Mouse (Mus musculus): ENCODE results near the gene Amt.
A peak's percentile ranks its signal among the peaks of the same experiment; 100 is the strongest.

Gene Amt

GRCm38 (mm10) chr9:108338886-108339781 is 42.5 kb downstream of the Amt start, which contains the start of gene Gpx1:
Gpx1 (plus strand) TSS chr9:108338903.
- peak; percentile 87 to 89 for DNase-seq (ENCODE audit: low spot score in 2 of 2)

- DNase-seq (ENCODE audit: low spot score in 2 of 2), result peak; percentile 18 to 44
These were observed 43.2 kb downstream of the Amt start for GRCm38 (mm10) chr9:108339886-108340257.

GRCm38 (mm10) chr9:108340258-108341138 is 43.8 kb downstream of the Amt start:
- DNase-seq (ENCODE audit: low spot score in 2 of 2), result peak; percentile 15 to 40

- DNase-seq (ENCODE audit: low spot score in 2 of 2), result no peak
These were observed 44.5 kb downstream of the Amt start for GRCm38 (mm10) chr9:108341139-108341475.

GRCm38 (mm10) chr9:108341801-108342200 is 45.1 kb downstream of the Amt start:
- DNase-seq (ENCODE audit: low spot score in 2 of 2), result no peak

- DNase-seq (ENCODE audit: low spot score in 2 of 2), result no peak
These were observed 45.7 kb downstream of the Amt start for GRCm38 (mm10) chr9:108342301-108342831.

GRCm38 (mm10) chr9:108343331-108343730 is 46.7 kb downstream of the Amt start:
- DNase-seq (ENCODE audit: low spot score in 2 of 2), result no peak

GRCm38 (mm10) chr9:108343835-108344234 is 47.2 kb downstream of the Amt start:
- no peak for DNase-seq (ENCODE audit: low spot score in 2 of 2)

- DNase-seq (ENCODE audit: low spot score in 2 of 2), result no peak
These were observed 47.8 kb downstream of the Amt start for GRCm38 (mm10) chr9:108344471-108344870.

GRCm38 (mm10) chr9:108347024-108347423 is 50.4 kb downstream of the Amt start:
- DNase-seq (ENCODE audit: low spot score in 2 of 2), result no peak

- peak; percentile 77 to 86 for DNase-seq (ENCODE audit: low spot score in 2 of 2)
These were observed 51.1 kb downstream of the Amt start, which contains the start of gene Usp4 for GRCm38 (mm10) chr9:108347540-108348289. Usp4 (plus strand) TSS chr9:108347853.

- DNase-seq (ENCODE audit: low spot score in 2 of 2), result no peak
These were observed 51.6 kb downstream of the Amt start for GRCm38 (mm10) chr9:108348290-108348680.

GRCm38 (mm10) chr9:108349727-108350126 is 53.1 kb downstream of the Amt start:
- no peak for DNase-seq (ENCODE audit: low spot score in 2 of 2)

Measured in spleen, postnatal 14 days (tissue).